Mouse (Mus musculus) cerebellum, adult 11-12 months (tissue): ENCODE data around the gene Gm3558.
"Not testable (repeated sequence)": the region's sequence is repeated elsewhere in the genome, so short reads cannot be mapped to it uniquely, and the experiment has no call there.

Source experiments
- DNase-seq: peaks from one replicate; pipeline ENCODE4 v3.0.0; 2022

Gm3558 gene

GRCm38 (mm10) chr14:7568382-7568781, at the start of gene Gm3558:
Gene Gm3558, minus strand, starts transcription at chr14:7568566.
- peak; percentile 11 for DNase-seq

DNA sequence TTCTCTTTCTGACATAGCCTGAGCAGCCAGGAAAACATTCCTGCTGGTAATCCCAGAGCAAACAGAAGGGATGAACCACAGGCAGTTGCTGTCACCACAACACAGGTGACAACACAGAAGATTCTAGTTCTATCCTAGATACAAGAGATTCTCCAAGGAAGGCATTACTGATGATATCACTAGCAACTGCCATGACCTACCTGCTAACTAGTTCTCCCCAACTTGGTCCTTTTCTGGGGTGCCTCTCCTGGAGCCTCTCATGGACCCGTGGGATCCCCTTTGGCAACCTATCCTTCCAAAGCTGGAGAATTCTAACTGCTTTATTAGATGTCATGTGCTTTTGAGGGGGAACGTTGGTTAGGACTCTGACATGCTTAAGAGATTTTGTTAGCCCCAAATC, 27.1 kb upstream of the Gm3558 start, which contains the start of gene Gm10338:
TSS of gene Gm10338 (minus strand) at position 101 of the 400 bp plus-strand sequence.
- DNase-seq = not testable (repeated sequence)

- peak; percentile 27 for DNase-seq
Measured at GRCm38 (mm10) chr14:7567890-7568289, 476 bp downstream of the Gm3558 start.

DNA sequence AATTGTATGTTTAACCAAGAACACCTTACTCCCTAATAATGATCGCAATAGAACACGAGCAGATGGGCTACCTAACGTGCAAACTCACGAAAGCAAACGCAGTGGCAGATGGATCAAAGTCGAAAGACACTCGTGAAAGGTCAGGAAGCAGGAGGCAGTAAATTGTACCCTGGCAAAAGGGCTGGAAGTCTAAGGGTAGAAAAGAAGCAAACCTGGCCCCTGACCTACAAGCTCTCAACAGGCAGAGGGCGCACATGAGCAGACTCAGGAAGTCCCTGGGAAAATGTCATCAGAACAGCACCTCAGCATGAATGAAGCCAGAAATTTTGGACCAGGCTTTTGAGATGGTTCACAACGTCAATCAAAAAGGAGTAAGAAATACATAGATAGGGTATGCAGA, 1.1 kb downstream of the Gm3558 start:
- DNase-seq = peak; percentile 36
